Mouse (Mus musculus) embryonic facial prominence, embryonic 10.5 days (tissue): ENCODE data around the gene Ermard. TPM values are rescaled to one million over a fixed set of nuclear protein-coding genes. Genes with fewer than 3 reads are reported as not detected.
"Not testable (repeated sequence)": the region's sequence is repeated elsewhere in the genome, so short reads cannot be mapped to it uniquely, and the experiment has no call there.

Experiments
- DNase-seq: peaks from one replicate; pipeline ENCODE4 v3.0.0-alpha.2; 2017; ENCODE audit warnings: low spot score
- H3K27ac ChIP-seq: fragments of 300-500 bp; sonication (generic); replicated peaks from 2 replicates; pipeline ENCODE4 v1.5.1; 2016; ENCODE audit warnings: mild to moderate bottlenecking
- H3K27me3 ChIP-seq: fragments of 300-500 bp; sonication (generic); replicated peaks from 2 replicates; pipeline ENCODE4 v1.6.1; 2016; ENCODE audit warnings: low read depth, mild to moderate bottlenecking; ENCODE audit not compliant: poor library complexity, severe bottlenecking
- H3K36me3 ChIP-seq: fragments of 300-500 bp; sonication (generic); replicated peaks from 2 replicates; pipeline ENCODE4 v1.6.1; 2016; ENCODE audit warnings: mild to moderate bottlenecking, moderate library complexity
- H3K4me1 ChIP-seq: fragments of 300-500 bp; sonication (generic); 2 replicates; pipeline ENCODE4 v1.6.1; 2016
- H3K4me3 ChIP-seq: fragments of 300-500 bp; sonication (generic); 2 replicates; pipeline ENCODE4 v1.5.1; 2016; ENCODE audit warnings: mild to moderate bottlenecking, moderate library complexity
- H3K9me3 ChIP-seq: fragments of 300-500 bp; sonication (generic); 2 replicates; pipeline ENCODE4 v1.6.1; 2016; ENCODE audit warnings: mild to moderate bottlenecking
- WGBS: fragments of 180-500 bp; shearing (Covaris S2); methylation state at CpG from one replicate; pipeline ENCODE4 v1.1.7; 2016; 5-methylcytosine and 5-hydroxymethylcytosine counted together
- polyA plus RNA-seq: library from polyadenylated mRNA; unstranded; fragments of >200 nt; fragmentation: Nextera tagmentation; extraction: Ambion mirVana; gene quantifications from 2 replicates; pipeline ENCODE4 v1.2.1, GENCODE M21; 2016

The Ermard gene
- polyA plus RNA-seq, 1 experiment from 2014 or later, result 95.6 TPM

GRCm38 (mm10) chr17:15031414-15031813 lies 9.6 kb upstream of the Ermard start:
- WGBS, result no CpG with 5 or more reads among the region's 4 CpGs
- not testable (repeated sequence) for H3K27ac ChIP-seq, H3K27me3 ChIP-seq, H3K36me3 ChIP-seq, H3K4me1 ChIP-seq, H3K9me3 ChIP-seq, H3K4me3 ChIP-seq, DNase-seq

DNA sequence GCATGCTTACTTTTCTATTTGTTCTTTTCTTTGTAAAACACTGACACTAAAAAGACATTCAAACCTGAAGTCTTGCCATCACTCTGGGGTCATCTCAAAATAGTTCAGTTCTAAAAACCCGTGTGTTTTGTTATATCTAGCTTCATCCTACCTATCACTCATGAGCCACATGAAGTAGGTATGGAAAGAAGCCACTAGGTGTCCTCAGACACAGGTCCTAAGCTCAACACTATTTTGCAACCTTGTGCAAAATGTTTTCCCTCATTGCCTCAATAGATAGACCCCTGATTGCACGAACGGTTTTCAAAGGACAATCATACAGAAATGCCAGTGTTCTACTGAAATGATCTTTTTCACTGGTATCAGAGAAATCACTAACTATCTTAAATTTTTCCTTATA lies 553 bp upstream of the Ermard start:
- not testable (repeated sequence) for H3K4me1 ChIP-seq, H3K4me3 ChIP-seq, H3K27ac ChIP-seq, H3K27me3 ChIP-seq, H3K9me3 ChIP-seq, H3K36me3 ChIP-seq, DNase-seq
- no CpG with 5 or more reads among the region's 3 CpGs for WGBS

GRCm38 (mm10) chr17:15050338-15050737 lies 9.3 kb downstream of the Ermard start:
- H3K27ac ChIP-seq, H3K27me3 ChIP-seq, H3K9me3 ChIP-seq, H3K4me1 ChIP-seq, H3K4me3 ChIP-seq, H3K36me3 ChIP-seq, DNase-seq: not testable (repeated sequence)
- no CpG with 5 or more reads among the region's 1 CpGs for WGBS

GRCm38 (mm10) chr17:15052766-15053165 lies 11.8 kb downstream of the Ermard start:
- H3K36me3 ChIP-seq, result peaks cover 22% of the 10 kb centered on the region
- H3K27me3 ChIP-seq, H3K4me1 ChIP-seq, H3K27ac ChIP-seq, H3K4me3 ChIP-seq, DNase-seq, H3K9me3 ChIP-seq: not testable (repeated sequence)
- WGBS, result 81% methylated on average over 1 of the region's 1 CpGs

- H3K9me3 ChIP-seq, DNase-seq, H3K27ac ChIP-seq, H3K4me3 ChIP-seq, H3K4me1 ChIP-seq, H3K27me3 ChIP-seq: not testable (repeated sequence)
- peaks cover 28% of the 10 kb centered on the region for H3K36me3 ChIP-seq
- 93% methylated on average over 6 of the region's 8 CpGs for WGBS
Observed at GRCm38 (mm10) chr17:15053183-15053828, 12.3 kb downstream of the Ermard start.

GRCm38 (mm10) chr17:15053829-15054200 lies 12.8 kb downstream of the Ermard start:
- peaks cover 33% of the 10 kb centered on the region for H3K36me3 ChIP-seq
- H3K27me3 ChIP-seq, H3K9me3 ChIP-seq, H3K4me1 ChIP-seq, H3K27ac ChIP-seq, DNase-seq, H3K4me3 ChIP-seq: not testable (repeated sequence)
- WGBS, result 95% methylated on average over 12 of the region's 13 CpGs

- WGBS, result 91% methylated on average over 4 of the region's 4 CpGs
- no peaks in the 10 kb centered on the region for H3K27me3 ChIP-seq
- H3K36me3 ChIP-seq, result peaks cover 52% of the 10 kb centered on the region
- H3K4me1 ChIP-seq, result no peaks in the 10 kb centered on the region
- no peaks in the 10 kb centered on the region for H3K9me3 ChIP-seq
- no peak for DNase-seq
- no peak overlapping the region for H3K4me3 ChIP-seq
- H3K27ac ChIP-seq, result no peak overlapping the region
Observed at GRCm38 (mm10) chr17:15055925-15056324, 14.9 kb downstream of the Ermard start.

- WGBS, result 90% methylated on average over 5 of the region's 5 CpGs
- no peaks in the 10 kb centered on the region for H3K27me3 ChIP-seq
Observed at GRCm38 (mm10) chr17:15058161-15058591, 17.2 kb downstream of the Ermard start.

GRCm38 (mm10) chr17:15059646-15060045 lies 18.6 kb downstream of the Ermard start:
- DNase-seq, result no peak
- Histone ChIP-seq H3K36me3 (peaks cover 82% of the 10 kb centered on the region), H3K4me3 (no peak overlapping the region), H3K4me1 (no peaks in the 10 kb centered on the region), H3K9me3 (no peaks in the 10 kb centered on the region), H3K27me3 (no peaks in the 10 kb centered on the region), H3K27ac (no peak overlapping the region)
- WGBS, result 95% methylated on average over 14 of the region's 14 CpGs

More at GRCm38 (mm10) chr17:15058161-15058591, 17.2 kb downstream of the Ermard start:
- H3K36me3 ChIP-seq, result peaks cover 75% of the 10 kb centered on the region
- no peaks in the 10 kb centered on the region for H3K9me3 ChIP-seq
- no peak for DNase-seq
- no peaks in the 10 kb centered on the region for H3K4me1 ChIP-seq
- H3K27ac ChIP-seq, result no peak overlapping the region
- H3K4me3 ChIP-seq, result no peak overlapping the region

DNA sequence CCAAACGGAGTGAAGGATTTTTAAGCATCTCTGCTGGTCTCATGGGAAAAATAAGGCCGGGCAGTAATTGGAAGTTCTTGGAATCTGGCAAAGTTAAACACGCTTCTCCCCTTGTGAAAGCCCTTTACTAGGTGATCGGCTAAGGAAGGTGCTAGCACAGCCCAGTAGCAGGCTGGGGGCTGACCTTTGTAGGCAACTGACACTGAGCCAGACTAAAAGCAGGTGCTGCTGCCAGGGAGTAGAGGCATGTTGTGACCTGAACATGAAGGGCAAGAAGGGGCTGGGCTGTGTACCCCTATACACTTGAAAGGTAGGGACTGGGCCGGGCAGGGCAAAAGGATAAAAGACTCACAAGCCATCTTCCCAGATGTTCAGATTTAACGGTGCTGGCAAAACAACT lies 19.3 kb downstream of the Ermard start:
- no peak for DNase-seq

DNA sequence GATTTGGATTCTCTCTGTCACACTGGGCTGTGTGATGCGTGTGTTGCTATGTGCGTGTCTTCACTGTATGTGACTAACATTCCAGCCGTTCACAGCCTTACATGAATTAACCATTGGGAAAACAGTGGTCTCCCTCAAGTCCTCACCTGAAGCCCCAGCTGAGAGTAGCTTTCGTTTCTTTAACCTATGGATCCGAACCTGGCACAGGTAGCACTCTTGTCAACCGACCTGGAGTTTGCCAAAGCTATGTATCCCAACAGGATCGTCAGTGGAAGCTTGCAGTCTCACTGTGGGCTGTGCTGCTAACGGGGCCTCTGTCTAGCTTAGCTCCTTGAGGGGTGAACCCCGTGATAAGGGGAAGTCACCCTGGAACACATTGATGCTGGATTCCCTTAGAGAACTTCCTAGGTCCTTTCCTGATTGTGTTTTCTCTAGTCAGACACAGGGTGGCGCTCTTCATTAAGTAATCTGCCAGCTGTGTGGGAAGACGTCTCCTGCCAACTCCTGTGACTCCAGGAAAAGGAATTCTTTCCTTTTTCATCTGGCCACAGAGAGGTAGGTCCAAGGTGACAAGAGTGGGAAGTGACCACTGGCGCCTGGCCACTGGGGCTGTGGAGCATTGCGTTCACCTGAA lies 24.5 kb downstream of the Ermard start:
- Histone ChIP-seq H3K27ac (peak overlapping the region; percentile 48; the same call in 1 of the 2 replicates), H3K9me3 (no peaks in the 10 kb centered on the region), H3K4me3 (no peak overlapping the region), H3K4me1 (peaks cover 7% of the 10 kb centered on the region), H3K36me3 (peaks cover 32% of the 10 kb centered on the region), H3K27me3 (no peaks in the 10 kb centered on the region)
- 44% methylated on average over 13 of the region's 13 CpGs for WGBS
- DNase-seq, result peak; percentile 71

More for the DNA sequence above, 19.3 kb downstream of the Ermard start:
- Histone ChIP-seq H3K4me3 (no peak overlapping the region), H3K4me1 (no peaks in the 10 kb centered on the region), H3K27ac (no peak overlapping the region), H3K36me3 (peaks cover 77% of the 10 kb centered on the region), H3K9me3 (no peaks in the 10 kb centered on the region), H3K27me3 (no peaks in the 10 kb centered on the region)
- whole genome bisulfite sequencing, result 89% methylated on average over 6 of the region's 6 CpGs

GRCm38 (mm10) chr17:15066066-15066465 lies 25.1 kb downstream of the Ermard start:
- no peak for DNase-seq
- Histone ChIP-seq H3K9me3 (no peaks in the 10 kb centered on the region), H3K27ac (peak overlapping the region; percentile 48; the same call in 1 of the 2 replicates), H3K27me3 (no peaks in the 10 kb centered on the region), H3K4me1 (peaks cover 7% of the 10 kb centered on the region), H3K4me3 (no peak overlapping the region), H3K36me3 (peaks cover 28% of the 10 kb centered on the region)
- WGBS, result 52% methylated on average over 6 of the region's 6 CpGs

GRCm38 (mm10) chr17:15066911-15067310 lies 25.9 kb downstream of the Ermard start:
- H3K36me3 ChIP-seq, result peaks cover 20% of the 10 kb centered on the region
- H3K4me1 ChIP-seq, result peaks cover 7% of the 10 kb centered on the region
- no peak overlapping the region for H3K4me3 ChIP-seq
- no peaks in the 10 kb centered on the region for H3K27me3 ChIP-seq
- no peaks in the 10 kb centered on the region for H3K9me3 ChIP-seq
- 77% methylated on average over 1 of the region's 1 CpGs for WGBS
- H3K27ac ChIP-seq, result no peak overlapping the region
- DNase-seq, result no peak
